Mouse (Mus musculus) 416B (cell line): ENCODE measurements around the gene Selenoo.
A peak's percentile ranks its signal among the peaks of the same experiment; 100 is the strongest.

Experiments used
- DNase-seq: peaks from one replicate; pipeline ENCODE4 v3.0.0; 2011; ENCODE audit warnings: low read depth

Selenoo gene

GRCm38 (mm10) chr15:89076156-89076731 lies 12.6 kb upstream of the Selenoo start:
- peak; percentile 53 for DNase-seq

GRCm38 (mm10) chr15:89078208-89078836 lies 10.6 kb upstream of the Selenoo start:
- peak; percentile 91 for DNase-seq

GRCm38 (mm10) chr15:89083906-89084305 lies 5.0 kb upstream of the Selenoo start:
- no peak for DNase-seq

- DNase-seq, result no peak
These were observed 4.1 kb upstream of the Selenoo start for GRCm38 (mm10) chr15:89084826-89085225.

GRCm38 (mm10) chr15:89089248-89090051 lies 566 bp downstream of the Selenoo start:
- DNase-seq, result peak; percentile 16

GRCm38 (mm10) chr15:89090662-89091061 lies 1.8 kb downstream of the Selenoo start:
- peak; percentile 9 for DNase-seq

- DNase-seq, result no peak
These were observed 3.3 kb downstream of the Selenoo start for GRCm38 (mm10) chr15:89092181-89092580.

- no peak for DNase-seq
These were observed 8.6 kb downstream of the Selenoo start for GRCm38 (mm10) chr15:89097450-89097849.

GRCm38 (mm10) chr15:89098616-89099015 lies 9.7 kb downstream of the Selenoo start:
- no peak for DNase-seq

- no peak for DNase-seq
These were observed 11.9 kb downstream of the Selenoo start for GRCm38 (mm10) chr15:89100823-89101222.

- no peak for DNase-seq
These were observed 13.8 kb downstream of the Selenoo start for GRCm38 (mm10) chr15:89102646-89103045.

GRCm38 (mm10) chr15:89103921-89104320 lies 15.0 kb downstream of the Selenoo start:
- DNase-seq, result no peak

- DNase-seq, result no peak
These were observed 15.5 kb downstream of the Selenoo start for GRCm38 (mm10) chr15:89104425-89104824.

- DNase-seq, result no peak
These were observed 17.2 kb downstream of the Selenoo start for GRCm38 (mm10) chr15:89106073-89106472.

- DNase-seq, result no peak
These were observed 18.1 kb downstream of the Selenoo start for GRCm38 (mm10) chr15:89106976-89107375.

GRCm38 (mm10) chr15:89110147-89110546 lies 21.3 kb downstream of the Selenoo start:
- no peak for DNase-seq

GRCm38 (mm10) chr15:89118007-89118406 lies 29.1 kb downstream of the Selenoo start:
- peak; percentile 59 for DNase-seq

- DNase-seq, result peak; percentile 91
These were observed 33.9 kb downstream of the Selenoo start, which contains the start of gene Tubgcp6 for GRCm38 (mm10) chr15:89122649-89123366. Tubgcp6 (minus strand) TSS chr15:89123112.

GRCm38 (mm10) chr15:89123595-89123994 lies 34.7 kb downstream of the Selenoo start:
- no peak for DNase-seq

GRCm38 (mm10) chr15:89124312-89124711 lies 35.4 kb downstream of the Selenoo start:
- no peak for DNase-seq

GRCm38 (mm10) chr15:89125351-89125750 lies 36.5 kb downstream of the Selenoo start:
- DNase-seq, result no peak

- no peak for DNase-seq
These were observed 37.7 kb downstream of the Selenoo start for GRCm38 (mm10) chr15:89126622-89127021.
